Mouse (Mus musculus): ENCODE results near the gene Wee2. TPM values are rescaled to one million over a fixed set of nuclear protein-coding genes. Genes with fewer than 3 reads are reported as not detected.

Gene Wee2
- 0.16 TPM in 1 of 2 replicates, not detected in the other for polyA plus RNA-seq (2012; rRNA removed)

DNA sequence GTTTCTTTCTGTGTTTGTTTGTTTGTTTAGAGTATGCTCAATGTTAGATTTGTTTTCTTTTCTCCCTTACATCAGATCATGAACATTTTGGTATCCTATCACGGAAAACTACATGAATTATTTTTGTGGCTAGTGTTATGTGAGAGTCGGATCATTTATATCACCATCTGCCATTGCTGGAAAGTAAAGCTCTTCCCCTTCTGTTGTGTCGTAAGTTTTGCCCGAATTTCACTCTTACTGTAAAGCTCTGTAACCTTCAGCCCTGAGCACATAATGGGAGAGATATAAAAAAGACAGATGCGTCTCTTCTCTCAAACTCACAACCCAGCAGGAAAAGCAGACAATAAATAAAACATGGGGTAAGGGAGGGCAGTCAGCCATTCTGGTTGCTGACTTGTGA, at the start of gene Wee2:
Gene Wee2 (plus strand): TSS at position 153 of the 400 bp plus-strand sequence.
- H3K36me3 ChIP-seq (ENCODE audit: control insufficient read depth, insufficient read depth, low read length): no peaks in the 10 kb centered on the region
- TF ChIP-seq POLR2A (IDR thresholded peaks at IDR 0.05; ENCODE audit: control insufficient read depth, low read depth, low read length) (no peak), CTCF (IDR thresholded peaks at IDR 0.05; ENCODE audit: control insufficient read depth, insufficient read depth, insufficient replicate concordance, low read depth, low read length) (no peak)
- H3K4me1 ChIP-seq (ENCODE audit: control insufficient read depth, insufficient read depth, low read length): peaks cover 17% of the 10 kb centered on the region
- no peaks in the 10 kb centered on the region; the same call in 1 of the 2 replicates for H3K27me3 ChIP-seq (ENCODE audit: control insufficient read depth, insufficient read depth, low read length)
- no peak within 1 kb of the TSS for H3K27ac ChIP-seq (ENCODE audit: control insufficient read depth, insufficient read depth, low read depth, low read length)
- H3K4me3 ChIP-seq (ENCODE audit: control insufficient read depth, low read depth, low read length): no peak within 1 kb of the TSS

DNA sequence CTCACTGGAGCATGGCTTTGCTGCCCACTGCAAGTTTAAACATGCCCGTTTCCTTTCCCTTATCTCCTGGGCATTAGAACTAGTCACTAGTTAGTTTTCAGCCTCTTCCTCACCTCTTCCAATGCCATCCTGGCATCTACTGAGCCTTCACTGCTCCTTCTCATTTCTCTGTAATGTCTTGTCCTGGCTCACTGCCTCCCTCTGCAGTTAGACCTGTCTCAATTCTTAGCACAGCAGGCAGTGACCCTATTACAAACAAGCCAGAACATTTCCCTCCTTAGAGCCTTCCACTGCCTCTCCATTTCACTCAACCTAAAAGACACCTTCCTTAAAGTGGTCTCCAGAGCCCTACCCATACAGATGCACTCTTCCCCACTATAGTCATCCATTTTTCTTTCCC, 47.9 kb upstream of the Wee2 start:
- H3K36me3 ChIP-seq (ENCODE audit: control insufficient read depth, insufficient read depth, low read length): no peaks in the 10 kb centered on the region
- TF ChIP-seq POLR2A (IDR thresholded peaks at IDR 0.05; ENCODE audit: control insufficient read depth, low read depth, low read length) (no peak), CTCF (IDR thresholded peaks at IDR 0.05; ENCODE audit: control insufficient read depth, insufficient read depth, insufficient replicate concordance, low read depth, low read length) (no peak)
- no peak overlapping the region for H3K27ac ChIP-seq (ENCODE audit: control insufficient read depth, insufficient read depth, low read depth, low read length)
- H3K4me3 ChIP-seq (ENCODE audit: control insufficient read depth, low read depth, low read length): no peak overlapping the region
- no peaks in the 10 kb centered on the region for H3K27me3 ChIP-seq (ENCODE audit: control insufficient read depth, insufficient read depth, low read length)
- no peaks in the 10 kb centered on the region for H3K4me1 ChIP-seq (ENCODE audit: control insufficient read depth, insufficient read depth, low read length)

DNA sequence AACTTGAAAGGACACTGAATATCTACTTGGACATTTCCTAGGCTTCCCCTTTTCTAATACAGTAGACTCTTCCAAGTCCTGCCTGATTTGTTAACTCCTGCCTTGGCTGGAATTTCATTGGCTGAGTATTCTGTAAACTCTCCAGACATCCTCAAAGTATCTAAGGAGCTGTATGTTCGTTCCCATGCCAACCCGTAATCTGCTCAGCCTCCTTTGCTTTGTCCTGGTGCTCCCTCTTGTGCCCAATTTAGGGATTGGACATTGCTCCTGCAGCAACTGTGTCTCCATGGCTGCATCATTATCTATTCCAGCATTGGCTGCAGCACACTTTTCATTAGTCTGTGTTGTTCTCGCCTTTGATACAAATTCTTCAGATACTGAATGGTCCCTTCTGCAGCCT, 45.7 kb upstream of the Wee2 start:
- Histone ChIP-seq H3K36me3 (ENCODE audit: control insufficient read depth, insufficient read depth, low read length) (no peaks in the 10 kb centered on the region), H3K27me3 (ENCODE audit: control insufficient read depth, insufficient read depth, low read length) (no peaks in the 10 kb centered on the region), H3K27ac (ENCODE audit: control insufficient read depth, insufficient read depth, low read depth, low read length) (no peak overlapping the region), H3K4me3 (ENCODE audit: control insufficient read depth, low read depth, low read length) (no peak overlapping the region), H3K4me1 (ENCODE audit: control insufficient read depth, insufficient read depth, low read length) (no peaks in the 10 kb centered on the region)
- TF ChIP-seq POLR2A (IDR thresholded peaks at IDR 0.05; ENCODE audit: control insufficient read depth, low read depth, low read length): no peak
- TF ChIP-seq CTCF (IDR thresholded peaks at IDR 0.05; ENCODE audit: control insufficient read depth, insufficient read depth, insufficient replicate concordance, low read depth, low read length): peak; percentile 53; the same call in 1 of the 2 replicates

DNA sequence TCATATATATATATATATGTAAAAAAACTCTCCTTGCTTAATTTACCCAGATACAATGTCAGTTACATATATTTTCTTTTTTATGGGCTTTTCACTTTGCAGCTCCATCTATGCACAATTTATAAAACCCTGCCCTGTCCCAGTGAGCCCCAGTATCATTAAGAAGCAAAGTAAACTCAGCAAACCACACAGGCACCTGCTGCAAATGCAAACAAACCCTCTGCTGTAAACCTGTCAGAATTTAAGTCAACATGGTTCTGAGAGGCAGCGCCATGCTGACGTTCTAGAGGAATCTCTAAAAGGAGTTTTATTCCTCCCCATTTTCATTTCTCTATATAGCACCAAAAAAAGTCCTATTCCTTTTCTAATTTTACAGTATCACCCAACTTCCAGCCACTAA, 36.9 kb upstream of the Wee2 start:
- no peaks in the 10 kb centered on the region; the same call in none of the 2 replicates for H3K36me3 ChIP-seq (ENCODE audit: control insufficient read depth, insufficient read depth, low read length)
- no peak overlapping the region for H3K27ac ChIP-seq (ENCODE audit: control insufficient read depth, insufficient read depth, low read depth, low read length)
- no peaks in the 10 kb centered on the region for H3K4me1 ChIP-seq (ENCODE audit: control insufficient read depth, insufficient read depth, low read length)
- H3K27me3 ChIP-seq (ENCODE audit: control insufficient read depth, insufficient read depth, low read length): no peaks in the 10 kb centered on the region
- no peak overlapping the region for H3K4me3 ChIP-seq (ENCODE audit: control insufficient read depth, low read depth, low read length)
- no peak for TF ChIP-seq CTCF (IDR thresholded peaks at IDR 0.05; ENCODE audit: control insufficient read depth, insufficient read depth, insufficient replicate concordance, low read depth, low read length)
- TF ChIP-seq POLR2A (IDR thresholded peaks at IDR 0.05; ENCODE audit: control insufficient read depth, low read depth, low read length): no peak

DNA sequence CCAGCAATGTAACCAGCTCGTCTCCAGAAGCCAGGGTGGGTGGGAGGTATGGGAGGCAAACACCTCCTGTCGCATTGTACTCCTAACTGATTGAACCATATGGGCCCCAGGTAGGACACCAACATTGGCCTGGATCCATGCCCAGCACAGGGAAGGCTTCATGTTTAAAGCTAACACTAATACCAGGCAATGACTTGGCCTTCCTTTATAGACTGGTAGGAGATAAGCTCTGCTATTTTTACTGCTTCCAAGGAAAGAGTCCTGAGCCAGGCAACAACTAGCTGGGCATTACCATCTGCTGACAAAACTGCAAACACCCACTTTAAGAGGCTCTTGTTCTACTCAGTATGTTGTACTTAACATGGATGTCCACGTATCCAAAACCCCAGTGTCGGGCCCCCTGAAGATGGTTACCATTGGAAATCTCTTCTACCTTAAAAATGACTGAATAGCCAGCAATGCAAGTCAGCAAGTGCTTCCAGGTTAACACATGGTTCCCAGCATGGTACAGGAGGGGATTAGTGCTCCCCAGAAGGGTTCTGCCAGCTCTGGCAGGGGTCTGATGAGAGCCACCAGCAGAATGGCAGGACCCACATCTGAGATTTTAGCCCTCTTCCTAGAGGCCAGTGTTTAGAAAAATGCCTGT, 35.1 kb upstream of the Wee2 start:
- H3K36me3 ChIP-seq (ENCODE audit: control insufficient read depth, insufficient read depth, low read length): no peaks in the 10 kb centered on the region; the same call in none of the 2 replicates
- no peaks in the 10 kb centered on the region for H3K27me3 ChIP-seq (ENCODE audit: control insufficient read depth, insufficient read depth, low read length)
- H3K4me1 ChIP-seq (ENCODE audit: control insufficient read depth, insufficient read depth, low read length): no peaks in the 10 kb centered on the region
- H3K4me3 ChIP-seq (ENCODE audit: control insufficient read depth, low read depth, low read length): no peak overlapping the region
- no peak for TF ChIP-seq CTCF (IDR thresholded peaks at IDR 0.05; ENCODE audit: control insufficient read depth, insufficient read depth, insufficient replicate concordance, low read depth, low read length)
- H3K27ac ChIP-seq (ENCODE audit: control insufficient read depth, insufficient read depth, low read depth, low read length): no peak overlapping the region

DNA sequence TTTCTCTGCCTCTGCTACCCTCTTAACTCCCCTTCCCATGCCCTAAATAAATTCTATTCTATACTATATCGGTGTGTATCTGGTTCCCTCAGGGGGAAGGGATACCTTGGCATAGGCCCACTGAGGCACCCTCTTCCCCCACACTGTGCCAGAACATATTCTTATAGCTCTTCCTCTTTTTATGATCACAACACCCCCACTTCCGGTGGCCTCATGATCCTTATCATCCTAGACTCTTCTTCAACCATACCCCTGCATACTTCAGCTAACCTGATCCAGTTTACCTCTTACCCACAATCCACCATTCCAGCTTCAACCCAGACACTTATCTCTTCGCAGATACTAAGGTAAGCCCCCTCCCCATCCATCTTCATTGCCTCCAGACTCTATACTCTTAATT, 27.8 kb upstream of the Wee2 start:
- H3K4me1 ChIP-seq (ENCODE audit: control insufficient read depth, insufficient read depth, low read length): no peaks in the 10 kb centered on the region
- no peaks in the 10 kb centered on the region for H3K27me3 ChIP-seq (ENCODE audit: control insufficient read depth, insufficient read depth, low read length)
- no peak overlapping the region for H3K4me3 ChIP-seq (ENCODE audit: control insufficient read depth, low read depth, low read length)
- TF ChIP-seq CTCF (IDR thresholded peaks at IDR 0.05; ENCODE audit: control insufficient read depth, insufficient read depth, insufficient replicate concordance, low read depth, low read length) (no peak), POLR2A (IDR thresholded peaks at IDR 0.05; ENCODE audit: control insufficient read depth, low read depth, low read length) (no peak)
- no peak overlapping the region for H3K27ac ChIP-seq (ENCODE audit: control insufficient read depth, insufficient read depth, low read depth, low read length)
- H3K36me3 ChIP-seq (ENCODE audit: control insufficient read depth, insufficient read depth, low read length): no peaks in the 10 kb centered on the region

DNA sequence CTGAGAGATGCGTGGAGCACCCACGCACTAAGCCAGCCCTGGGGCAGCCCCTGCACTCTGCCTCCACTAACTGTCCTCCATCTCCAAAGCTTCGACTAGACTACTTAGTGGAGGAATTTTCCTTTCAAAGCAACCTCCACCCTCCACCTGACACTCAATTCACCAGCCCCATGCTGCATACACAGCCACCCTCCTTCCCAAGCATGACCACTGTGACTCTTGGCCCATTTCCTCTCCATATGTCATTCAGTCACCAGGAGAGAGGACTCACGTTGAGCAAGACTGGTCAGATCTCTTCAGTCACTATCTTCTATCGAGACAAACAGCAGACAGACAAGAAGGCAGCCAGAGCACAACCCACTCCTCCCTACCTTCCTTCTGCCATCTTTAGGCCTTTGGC, 25.8 kb upstream of the Wee2 start:
- H3K27ac ChIP-seq (ENCODE audit: control insufficient read depth, insufficient read depth, low read depth, low read length): no peak overlapping the region
- no peaks in the 10 kb centered on the region for H3K27me3 ChIP-seq (ENCODE audit: control insufficient read depth, insufficient read depth, low read length)
- TF ChIP-seq POLR2A (IDR thresholded peaks at IDR 0.05; ENCODE audit: control insufficient read depth, low read depth, low read length) (no peak), CTCF (IDR thresholded peaks at IDR 0.05; ENCODE audit: control insufficient read depth, insufficient read depth, insufficient replicate concordance, low read depth, low read length) (no peak)
- no peak overlapping the region for H3K4me3 ChIP-seq (ENCODE audit: control insufficient read depth, low read depth, low read length)
- H3K4me1 ChIP-seq (ENCODE audit: control insufficient read depth, insufficient read depth, low read length): no peaks in the 10 kb centered on the region
- H3K36me3 ChIP-seq (ENCODE audit: control insufficient read depth, insufficient read depth, low read length): no peaks in the 10 kb centered on the region

Data from testis, adult 2 months (tissue).